Mouse (Mus musculus) CH12.LX (cell line): ENCODE measurements around the gene Flot1. TPM values are rescaled to one million over a fixed set of nuclear protein-coding genes. Genes with fewer than 3 reads are reported as not detected.

Experiments used
- DNase-seq: peaks from one replicate; pipeline ENCODE4 v3.0.0-alpha.2; 2013; ENCODE audit errors: extremely low read depth
- H3K27ac ChIP-seq: 2 replicates; pipeline ENCODE4 v1.5.1; 2012; ENCODE audit warnings: low read depth, mild to moderate bottlenecking, control low read depth, moderate library complexity; ENCODE audit not compliant: insufficient read depth
- H3K27me3 ChIP-seq: replicated peaks from 2 replicates; pipeline ENCODE3; 2012; ENCODE audit warnings: inconsistent platforms
- H3K36me3 ChIP-seq, 2 experiments: replicated peaks in 1 of 2; 2 replicates each; pipeline versions ENCODE3 to v1.6.1; 2012; ENCODE audit warnings: inconsistent platforms in 1 of 2, low read length in 1 of 2, mild to moderate bottlenecking in 1 of 2, mixed read lengths in 1 of 2, moderate library complexity in 1 of 2; ENCODE audit not compliant: control insufficient read depth in 1 of 2, insufficient read depth in 1 of 2
- H3K4me1 ChIP-seq, 2 experiments: 2 replicates each; pipeline ENCODE4 v1.6.1; 2012; ENCODE audit warnings: inconsistent platforms in 1 of 2, moderate library complexity in 1 of 2; ENCODE audit not compliant: insufficient read depth in 2 of 2, control insufficient read depth in 1 of 2
- H3K4me2 ChIP-seq: 2 replicates; pipeline ENCODE4 v1.6.1; 2012; ENCODE audit warnings: low read depth, mild to moderate bottlenecking, control low read depth; ENCODE audit not compliant: poor library complexity, insufficient read depth, severe bottlenecking
- H3K4me3 ChIP-seq, 3 experiments: fragments of 150-350 bp in 1 of 3; sonication (generic) in 1 of 3; replicated peaks in 1 of 3; 2 replicates each; pipeline versions ENCODE3 to v1.5.1; 2011 to 2012; ENCODE audit warnings: low read depth in 2 of 3, low read length in 2 of 3, mild to moderate bottlenecking in 2 of 3, moderate library complexity in 2 of 3, control low read depth in 1 of 3, improper control_type of control experiment in 1 of 3, inconsistent platforms in 1 of 3, mixed read lengths in 1 of 3; ENCODE audit not compliant: poor library complexity in 1 of 3
- H3K79me2 ChIP-seq: replicated peaks from 2 replicates; pipeline ENCODE4 v1.6.1; 2012; ENCODE audit warnings: mild to moderate bottlenecking, moderate library complexity; ENCODE audit not compliant: control insufficient read depth, poor library complexity, insufficient read depth, severe bottlenecking; ENCODE audit errors: extremely low read depth
- H3K9ac ChIP-seq: 2 replicates; pipeline ENCODE4 v1.6.1; 2012; ENCODE audit warnings: low read depth, mild to moderate bottlenecking, control low read depth, moderate library complexity; ENCODE audit not compliant: insufficient read depth
- H3K9me3 ChIP-seq: replicated peaks from 2 replicates; pipeline ENCODE3; 2012; ENCODE audit warnings: low read length, inconsistent platforms, mixed read lengths
- CHD1 ChIP-seq: IDR thresholded peaks from 2 replicates; pipeline ENCODE4 v1.6.1; 2012; ENCODE audit warnings: low read depth, low read length, improper control_type of control experiment, inconsistent platforms
- CHD2 ChIP-seq: IDR thresholded peaks from 2 replicates; pipeline ENCODE4 v1.6.1; 2011; ENCODE audit warnings: low read length, improper control_type of control experiment
- CTCF ChIP-seq, 2 experiments: IDR thresholded peaks in 1 of 2; conservative IDR thresholded peaks in 1 of 2; 2 replicates each; pipeline ENCODE4 v1.5.1; 2011 to 2012; ENCODE audit warnings: low read depth in 2 of 2, low read length in 2 of 2, improper control_type of control experiment in 1 of 2, inconsistent platforms in 1 of 2, mild to moderate bottlenecking in 1 of 2, moderate library complexity in 1 of 2
- E2F4 ChIP-seq: IDR thresholded peaks from 2 replicates; pipeline ENCODE4 v1.6.1; 2011; ENCODE audit warnings: low read depth, low read length, improper control_type of control experiment; ENCODE audit not compliant: insufficient replicate concordance
- ELF1 ChIP-seq: IDR thresholded peaks from 2 replicates; pipeline ENCODE4 v1.6.1; 2014; ENCODE audit warnings: low read depth, mild to moderate bottlenecking, inconsistent platforms, low read length, improper control_type of control experiment
- ETS1 ChIP-seq: conservative IDR thresholded peaks from 2 replicates; pipeline ENCODE4 v1.6.1; 2012; ENCODE audit warnings: low read depth, mild to moderate bottlenecking, inconsistent platforms, low read length, improper control_type of control experiment, moderate library complexity
- GABPA ChIP-seq: IDR thresholded peaks from 2 replicates; pipeline ENCODE4 v1.6.1; 2012; ENCODE audit warnings: low read depth, low read length, improper control_type of control experiment, inconsistent platforms; ENCODE audit not compliant: insufficient replicate concordance
- HCFC1 ChIP-seq: IDR thresholded peaks from 2 replicates; pipeline ENCODE4 v1.6.1; 2012; ENCODE audit warnings: low read depth, mild to moderate bottlenecking, inconsistent platforms, low read length, improper control_type of control experiment
- JUND ChIP-seq: conservative IDR thresholded peaks from 2 replicates; pipeline ENCODE4 v1.6.1; 2011; ENCODE audit warnings: low read depth, low read length, improper control_type of control experiment
- MAFK ChIP-seq: IDR thresholded peaks from 2 replicates; pipeline ENCODE4 v1.6.1; 2011; ENCODE audit warnings: low read length, improper control_type of control experiment; ENCODE audit not compliant: insufficient replicate concordance
- MAX ChIP-seq: IDR thresholded peaks from 2 replicates; pipeline ENCODE4 v1.6.1; 2011; ENCODE audit warnings: low read length, improper control_type of control experiment
- MAZ ChIP-seq: IDR thresholded peaks from 2 replicates; pipeline ENCODE4 v1.6.1; 2012; ENCODE audit warnings: low read depth, mild to moderate bottlenecking, inconsistent platforms, low read length, improper control_type of control experiment, moderate library complexity
- MEF2A ChIP-seq: IDR thresholded peaks from 2 replicates; pipeline ENCODE4 v1.6.1; 2014; ENCODE audit warnings: low read depth, mild to moderate bottlenecking, inconsistent platforms, low read length, improper control_type of control experiment, borderline replicate concordance
- NELFE ChIP-seq: IDR thresholded peaks from 2 replicates; pipeline ENCODE4 v1.6.1; 2011; ENCODE audit warnings: low read depth, low read length, improper control_type of control experiment
- PAX5 ChIP-seq: IDR thresholded peaks from 2 replicates; pipeline ENCODE4 v1.6.1; 2012; ENCODE audit warnings: low read length, inconsistent platforms, mixed read lengths
- RCOR1 ChIP-seq: conservative IDR thresholded peaks from 2 replicates; pipeline ENCODE4 v1.6.1; 2012; ENCODE audit warnings: low read depth, mild to moderate bottlenecking, inconsistent platforms, low read length, improper control_type of control experiment
- SMC3 ChIP-seq: IDR thresholded peaks from 2 replicates; pipeline ENCODE4 v1.6.1; 2011; ENCODE audit warnings: low read depth, low read length, improper control_type of control experiment
- TBP ChIP-seq: conservative IDR thresholded peaks from 2 replicates; pipeline ENCODE4 v1.6.1; 2011; ENCODE audit warnings: low read depth, low read length, improper control_type of control experiment
- TCF12 ChIP-seq: IDR thresholded peaks from 2 replicates; pipeline ENCODE4 v1.6.1; 2014; ENCODE audit warnings: low read depth, mild to moderate bottlenecking, inconsistent platforms, low read length, improper control_type of control experiment
- USF1 ChIP-seq: IDR thresholded peaks from 2 replicates; pipeline ENCODE4 v1.6.1; 2014; ENCODE audit warnings: low read depth, mild to moderate bottlenecking, inconsistent platforms, low read length, improper control_type of control experiment
- USF2 ChIP-seq: conservative IDR thresholded peaks from 2 replicates; pipeline ENCODE4 v1.6.1; 2011; ENCODE audit warnings: low read depth, low read length, improper control_type of control experiment
- ZC3H11A ChIP-seq: IDR thresholded peaks from 2 replicates; pipeline ENCODE4 v1.6.1; 2012; ENCODE audit warnings: low read depth, mild to moderate bottlenecking, inconsistent platforms, low read length, improper control_type of control experiment
- ZMIZ1 ChIP-seq: IDR thresholded peaks from 2 replicates; pipeline ENCODE4 v1.6.1; 2012; ENCODE audit warnings: low read depth, mild to moderate bottlenecking, inconsistent platforms, low read length, improper control_type of control experiment
- dilution Hi-C: fragments of 300-500 bp; cut with MboI; formaldehyde crosslinking; loops from 2 replicates; pipeline ENCODE4 v1.14.3; 2020; ENCODE audit warnings: low sequenced_read_pairs; ENCODE audit not compliant: extremely low pct_unique_long_range_greater_than_20kb, extremely low pct_ligation_motif_present
- in situ Hi-C: fragments of 300-500 bp; cut with MboI; formaldehyde crosslinking; loops from 3 replicates; pipeline ENCODE4 v1.14.3; 2019; ENCODE audit warnings: low sequenced_read_pairs, low pct_ligation_motif_present, low pct_unique_long_range_greater_than_20kb, mixed read lengths
- polyA plus RNA-seq: library from polyadenylated mRNA; unstranded; fragments of >175 nt; gene quantifications from 2 replicates; pipeline ENCODE4 v1.2.1, GENCODE M21; 2012; ENCODE audit warnings: low read depth; ENCODE audit not compliant: insufficient read length
- total RNA-seq, 2 experiments: library from RNA; depleted of rRNA; stranded (reverse); fragments of 300-350 nt in 1 of 2; fragments of >200 nt in 1 of 2; gene quantifications; 2 replicates each; pipeline ENCODE4 v1.2.3; 2012 to 2014

Flot1 gene
- total and polyA plus RNA-seq, 3 experiments = 16.3 to 21.6 (median 17.6) TPM

GRCm38 (mm10) chr17:35800905-35801304 lies 22.1 kb upstream of the Flot1 start:
- peaks cover under 1% of the 10 kb centered on the region in 2 experiments; a peak in 2 of 4 replicates for H3K4me1 ChIP-seq
- H3K9me3 ChIP-seq = no peaks in the 10 kb centered on the region
- no peaks in the 10 kb centered on the region for H3K27me3 ChIP-seq
- H3K4me3 ChIP-seq = no peak overlapping the region
- in situ Hi-C loops (no loop called here), dilution Hi-C loops (no loop called here)
- DNase-seq = no peak
- TF ChIP-seq TCF12 (no peak), MAFK (no peak), USF1 (no peak), CTCF (conservative IDR thresholded peaks at IDR 0.05 in 1 of 2, IDR thresholded peaks at IDR 0.05 in 1 of 2; ENCODE audit: low read depth in 2 of 2, low read length in 2 of 2) (no peak)
- H3K36me3 ChIP-seq = no peaks in the 10 kb centered on the region
- no peak overlapping the region for H3K9ac ChIP-seq
- no peak overlapping the region for H3K27ac ChIP-seq
- no peaks in the 10 kb centered on the region for H3K79me2 ChIP-seq
- H3K4me2 ChIP-seq = no peak overlapping the region

DNA sequence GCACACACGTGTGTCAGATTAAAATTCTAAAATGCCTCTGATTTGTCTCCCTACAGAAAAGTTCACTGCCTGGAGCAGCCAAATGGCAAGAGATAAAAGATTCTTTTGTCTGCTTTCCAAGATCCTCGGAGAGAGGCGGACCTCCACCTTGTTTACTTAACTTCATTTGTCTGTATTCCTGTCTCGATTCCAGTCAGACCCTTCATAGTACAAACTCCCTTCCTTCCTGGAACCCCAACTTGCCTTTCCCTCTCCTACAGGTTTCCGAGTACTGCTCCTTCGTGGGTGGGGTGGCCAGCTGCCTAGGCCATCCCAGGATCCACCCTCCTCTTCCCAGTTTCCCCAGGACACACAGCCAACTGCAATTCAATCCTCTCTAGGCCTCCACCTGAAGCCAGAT lies 20.0 kb upstream of the Flot1 start:
- DNase-seq = no peak
- no peak overlapping the region for H3K27ac ChIP-seq
- no peaks in the 10 kb centered on the region for H3K79me2 ChIP-seq
- no peak overlapping the region for H3K4me2 ChIP-seq
- TF ChIP-seq SMC3 (no peak), CHD2 (no peak), NELFE (no peak), ZMIZ1 (no peak)
- H3K4me1 ChIP-seq = peaks cover 0 to 1% of the 10 kb centered on the region in 2 experiments; a peak in 1 of 4 replicates
- H3K9ac ChIP-seq = no peak overlapping the region
- H3K9me3 ChIP-seq = no peaks in the 10 kb centered on the region
- no peak overlapping the region for H3K4me3 ChIP-seq
- in situ Hi-C loops (no loop called here), dilution Hi-C loops (no loop called here)
- no peaks in the 10 kb centered on the region for H3K36me3 ChIP-seq
- H3K27me3 ChIP-seq = no peaks in the 10 kb centered on the region

- no peak for TF ChIP-seq USF2
- TF ChIP-seq CHD1 = no peak
- no peak for TF ChIP-seq SMC3
- TF ChIP-seq MAZ = no peak
- no peak for TF ChIP-seq GABPA
- no peak for TF ChIP-seq PAX5
- no peak for TF ChIP-seq CHD2
- TF ChIP-seq MEF2A = no peak
- no peak for TF ChIP-seq JUND
- TF ChIP-seq CTCF (conservative IDR thresholded peaks at IDR 0.05 in 1 of 2, IDR thresholded peaks at IDR 0.05 in 1 of 2; ENCODE audit: low read depth in 2 of 2, low read length in 2 of 2) = no peak
- no peak for TF ChIP-seq ETS1
- TF ChIP-seq MAX = no peak
- TF ChIP-seq MAFK = no peak
- no peak for TF ChIP-seq HCFC1
- TF ChIP-seq RCOR1 = no peak
- no peak for TF ChIP-seq ELF1
- no peak for TF ChIP-seq E2F4
- TF ChIP-seq ZC3H11A = no peak
- no peak for TF ChIP-seq TBP
- H3K36me3 ChIP-seq = no peaks in the 10 kb centered on the region
- H3K9me3 ChIP-seq = no peaks in the 10 kb centered on the region
- no peak for DNase-seq
- in situ Hi-C loops = no loop called here
- no peak overlapping the region for H3K9ac ChIP-seq
- no peaks in the 10 kb centered on the region for H3K27me3 ChIP-seq
- H3K4me3 ChIP-seq = no peak overlapping the region
- dilution Hi-C loops = no loop called here
- H3K79me2 ChIP-seq = no peaks in the 10 kb centered on the region
- no peak overlapping the region for H3K4me2 ChIP-seq
- H3K4me1 ChIP-seq = peaks cover 0 to 4% of the 10 kb centered on the region in 2 experiments; a peak in 1 of 4 replicates
- H3K27ac ChIP-seq = no peak overlapping the region
These were observed 19.1 kb upstream of the Flot1 start for GRCm38 (mm10) chr17:35803858-35804399.
